ENCODE assay signal across 13 mouse cellular contexts in the genomic region with DNA sequence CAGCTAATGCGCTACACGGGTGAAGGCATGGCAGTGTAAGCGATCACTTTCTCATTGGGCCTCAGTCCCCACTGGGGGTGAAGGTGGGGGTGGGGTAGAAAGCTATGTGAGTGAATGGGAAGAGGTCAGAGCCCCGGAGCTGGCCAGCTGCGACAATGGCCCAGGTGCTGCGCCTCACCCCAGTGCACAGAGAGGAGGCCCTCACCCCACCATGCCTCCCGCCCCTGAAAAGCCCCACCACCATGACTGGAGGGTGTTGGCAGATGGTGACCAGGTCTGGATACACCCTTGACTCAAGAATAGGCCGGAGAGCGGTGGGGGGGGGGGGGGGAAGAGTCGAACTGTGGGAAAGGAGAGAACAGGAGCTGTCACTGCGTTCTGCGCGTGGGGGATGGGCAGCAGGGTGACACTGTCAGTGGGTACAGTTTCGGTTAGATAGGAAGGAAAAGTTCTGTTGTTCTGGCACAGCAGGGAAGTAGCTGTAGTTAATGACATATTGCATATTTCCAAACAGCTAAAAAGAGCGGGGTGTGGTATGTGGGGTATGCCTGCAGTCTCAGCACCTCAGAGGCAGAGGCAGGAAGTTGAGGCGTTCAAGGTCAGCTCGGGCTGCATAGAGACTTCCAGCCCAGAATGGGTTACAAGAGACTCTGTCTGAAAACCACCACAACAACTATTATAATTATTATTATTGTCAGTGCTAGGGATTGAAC. TPM values are rescaled to one million over a fixed set of nuclear protein-coding genes. Genes with fewer than 3 reads are reported as not detected.
DNase-seq lines count a peak whose midpoint lies in the region; ATAC-seq lines count a peak whose summit lies in the region.
"Had no signal": no experiment of that assay in that cellular context is flagged by ENCODE, and none has a peak within 500 bp of the region (broad histone marks: within the 10 kb centered on the region; RNA-seq: fewer than 3 reads in every experiment).

No protein-coding gene starts in this region.

- peaks cover 18% of the 10 kb centered on the region; the same call in 1 of the 2 replicates for H3K27me3 ChIP-seq in heart, embryonic 10.5 days (ENCODE audit: insufficient read depth, poor library complexity, severe bottlenecking)
- no peaks in the 10 kb centered on the region for H3K27me3 ChIP-seq in limb, embryonic 11.5 days (ENCODE audit: control insufficient read depth, insufficient read depth, low read length)
- H3K27me3 ChIP-seq in limb, embryonic 10.5 days (ENCODE audit: low read depth, poor library complexity, severe bottlenecking), result 0 out of 2 replicates have a peak, but pooled peaks cover 4% of the 10 kb centered on the region
- H3K27me3 ChIP-seq in forebrain, embryonic 13.5 days, result no peaks in the 10 kb centered on the region
- H3K27me3 ChIP-seq: liver, embryonic 15.5 days had no signal

- 0 out of 2 replicates have a peak, but pooled peaks have one; percentile 60 for ATAC-seq in limb, embryonic 11.5 days (ENCODE audit: insufficient number of reproducible peaks, low FRiP score, low TSS enrichment, low read depth)
- ATAC-seq in inflammation-experienced regulatory T-cells, adult 6 months, result peak; percentile 51
- ATAC-seq in forebrain, embryonic 13.5 days, result no peak

- peak overlapping the region; percentile 77 for H3K27ac ChIP-seq in heart, embryonic 10.5 days
- no peak overlapping the region for H3K27ac ChIP-seq in limb, embryonic 11.5 days (replicated peaks; ENCODE audit: low read depth, low read length)
- no peak overlapping the region for H3K27ac ChIP-seq in limb, embryonic 10.5 days
- no peak overlapping the region for H3K27ac ChIP-seq in forebrain, embryonic 13.5 days
- H3K27ac ChIP-seq: liver, embryonic 15.5 days had no signal

- WGBS in heart, embryonic 10.5 days, result 34% methylated on average over 16 of the region's 17 CpGs
- 61% methylated on average over 17 of the region's 17 CpGs for WGBS in limb, embryonic 11.5 days
- WGBS in limb, embryonic 10.5 days, result 60% methylated on average over 16 of the region's 17 CpGs
- WGBS in forebrain, embryonic 13.5 days, result 52% methylated on average over 17 of the region's 17 CpGs

- no peaks in the 10 kb centered on the region for H3K9me3 ChIP-seq in heart, embryonic 10.5 days
- 0 out of 2 replicates have a peak, but pooled peaks cover 2% of the 10 kb centered on the region for H3K9me3 ChIP-seq in limb, embryonic 11.5 days (ENCODE audit: control insufficient read depth, low read length)
- H3K9me3 ChIP-seq in limb, embryonic 10.5 days (replicated peaks), result no peaks in the 10 kb centered on the region
- no peaks in the 10 kb centered on the region for H3K9me3 ChIP-seq in forebrain, embryonic 13.5 days (replicated peaks)
- H3K9me3 ChIP-seq: liver, embryonic 15.5 days had no signal

- peak overlapping the region; percentile 27; the same call in 1 of the 2 replicates for H3K4me3 ChIP-seq in heart, embryonic 10.5 days
- no peak overlapping the region for H3K4me3 ChIP-seq in limb, embryonic 11.5 days (ENCODE audit: low read depth, low read length)
- no peak overlapping the region for H3K4me3 ChIP-seq in limb, embryonic 10.5 days
- H3K4me3 ChIP-seq in forebrain, embryonic 13.5 days, result no peak overlapping the region
- H3K4me3 ChIP-seq: liver, embryonic 15.5 days had no signal

- no peak overlapping the region for H3K4me2 ChIP-seq in limb, embryonic 11.5 days (ENCODE audit: low read depth, severe bottlenecking)
- no peak overlapping the region for H3K4me2 ChIP-seq in forebrain, embryonic 13.5 days
- H3K4me2 ChIP-seq: liver, embryonic 15.5 days had no signal

- DNase-seq in heart, embryonic 10.5 days (ENCODE audit: low spot score), result peak; percentile 81
- DNase-seq in heart, postnatal 36 days, result no peak
- DNase-seq in limb, embryonic 11.5 days (ENCODE audit: low spot score), result no peak
- DNase-seq in limb, embryonic 10.5 days (ENCODE audit: low spot score), result no peak
- DNase-seq in 416B (ENCODE audit: low read depth), result peak; percentile 88
- DNase-seq in retina, embryonic 14.5 days (ENCODE audit: low spot score), result no peak
- DNase-seq: cerebellum, postnatal 25 days; gastrocnemius, postnatal 10 days; kidney, adult 9 months; layer of hippocampus, postnatal 36 days had no signal

- H3K4me1 ChIP-seq in heart, embryonic 10.5 days, result peaks cover 29% of the 10 kb centered on the region
- H3K4me1 ChIP-seq in limb, embryonic 11.5 days (ENCODE audit: control insufficient read depth, insufficient read depth, low read length), result no peaks in the 10 kb centered on the region
- H3K4me1 ChIP-seq in limb, embryonic 10.5 days, result peaks cover 6% of the 10 kb centered on the region
- H3K4me1 ChIP-seq in forebrain, embryonic 13.5 days, result no peaks in the 10 kb centered on the region

- H3K36me3 ChIP-seq in heart, embryonic 10.5 days, result no peaks in the 10 kb centered on the region
- H3K36me3 ChIP-seq in limb, embryonic 11.5 days (ENCODE audit: control insufficient read depth, insufficient read depth, low read length), result no peaks in the 10 kb centered on the region
- H3K36me3 ChIP-seq in limb, embryonic 10.5 days, result no peaks in the 10 kb centered on the region
- no peaks in the 10 kb centered on the region for H3K36me3 ChIP-seq in forebrain, embryonic 13.5 days (ENCODE audit: poor library complexity, severe bottlenecking)
- H3K36me3 ChIP-seq: liver, embryonic 15.5 days had no signal

- intact Hi-C loops in heart, postnatal 36 days (cut with DNase I), result no loop called here

- H3K9ac ChIP-seq in limb, embryonic 11.5 days (ENCODE audit: low read length), result no peak overlapping the region
- no peak overlapping the region for H3K9ac ChIP-seq in forebrain, embryonic 13.5 days
- H3K9ac ChIP-seq: liver, embryonic 15.5 days had no signal

RNA-seq across cellular contexts. Expression of gene Zfp574, which starts 34.6 kb away (rescaled TPM):
- 25.0 and 30.2 TPM in 2 replicates for polyA plus RNA-seq in heart, embryonic 10.5 days (2016; fragmentation: Nextera tagmentation; extraction: Ambion mirVana)
- total RNA-seq in heart, postnatal 36 days (2021), result 10 to 100 TPM in 1 of 2 experiments, 1 to 10 TPM in 1; 9.8 to 10.7 TPM
- polyA plus RNA-seq in limb, embryonic 11.5 days (2014; fragmentation: Nextera tagmentation; extraction: Ambion mirVana), result 28.1 and 30.1 TPM in 2 replicates
- polyA plus RNA-seq in limb, embryonic 10.5 days (2016; fragmentation: Nextera tagmentation; extraction: Ambion mirVana), result 44.1 and 48.3 TPM in 2 replicates
- 10 to 100 TPM in 2 of 3 experiments, 1 to 10 TPM in 1; 8.9 to 11.3 (median 11.3) TPM for polyA plus RNA-seq in inflammation-experienced regulatory T-cells, adult 6 months (2017; shearing (Covaris generic))
- 33.5 and 38.1 TPM in 2 replicates for polyA plus RNA-seq in forebrain, embryonic 13.5 days (2015; fragmentation: Nextera tagmentation; extraction: Ambion mirVana)

RNA-seq across cellular contexts. Expression of gene Grik5, which starts 34.8 kb away (rescaled TPM):
- 4.7 and 6.6 TPM in 2 replicates for polyA plus RNA-seq in heart, embryonic 10.5 days (2016; fragmentation: Nextera tagmentation; extraction: Ambion mirVana)
- 1 to 10 TPM; 4.4 to 5.7 TPM for total RNA-seq in heart, postnatal 36 days (2021)
- 9.7 and 10.0 TPM in 2 replicates for polyA plus RNA-seq in limb, embryonic 11.5 days (2014; fragmentation: Nextera tagmentation; extraction: Ambion mirVana)
- polyA plus RNA-seq in limb, embryonic 10.5 days (2016; fragmentation: Nextera tagmentation; extraction: Ambion mirVana), result 5.4 and 8.7 TPM in 2 replicates
- polyA plus RNA-seq in inflammation-experienced regulatory T-cells, adult 6 months (2017; shearing (Covaris generic)), result 1 to 10 TPM; 3.1 to 4.9 (median 3.2) TPM
- polyA plus RNA-seq in forebrain, embryonic 13.5 days (2015; fragmentation: Nextera tagmentation; extraction: Ambion mirVana), result 12.8 and 14.7 TPM in 2 replicates

Comparison
In these comparisons a context has a peak if more than half of its experiments do, and no peak if none do; other contexts are left out.
1. DNase-seq: peak in heart, embryonic 10.5 days (single experiment) and 416B (single experiment); none in heart, postnatal 36 days (0 of 2), limb, embryonic 11.5 days (single experiment), limb, embryonic 10.5 days (single experiment) and retina, embryonic 14.5 days (single experiment).